Mouse (Mus musculus): ENCODE measurements around the gene Ctcf. TPM values are rescaled to one million over a fixed set of nuclear protein-coding genes. Genes with fewer than 3 reads are reported as not detected.

The Ctcf gene
- polyA plus RNA-seq, 1 experiment: 24.5 TPM

GRCm38 (mm10) chr8:105686551-105686950 lies 50.2 kb downstream of the Ctcf start:
- Histone ChIP-seq H3K27ac (ENCODE audit: insufficient read depth, low read length) (peak overlapping the region; percentile 93), H3K4me3 (ENCODE audit: extremely low read depth, insufficient read depth, insufficient read length) (peak overlapping the region; percentile 63; the same call in 1 of the 2 replicates), H3K36me3 (ENCODE audit: control insufficient read depth, insufficient read depth, low read length) (peaks cover 17% of the 10 kb centered on the region; the same call in 1 of the 2 replicates), H3K27me3 (ENCODE audit: control insufficient read depth, insufficient read depth, low read length) (no peaks in the 10 kb centered on the region), H3K4me1 (ENCODE audit: control insufficient read depth, insufficient read depth, insufficient read length) (no peaks in the 10 kb centered on the region; the same call in 1 of the 2 replicates)
- no peak for DNase-seq (ENCODE audit: low read depth in 1 of 2, low spot score in 2 of 2)
- 13% methylated on average over 6 of the region's 6 CpGs for WGBS
- no peak for TF ChIP-seq CTCF (IDR thresholded peaks at IDR 0.05; ENCODE audit: extremely low read depth, insufficient read depth, insufficient read length, insufficient replicate concordance)
- TF ChIP-seq POLR2A (IDR thresholded peaks at IDR 0.05; ENCODE audit: low read depth, low read length): no peak

- no peak for DNase-seq (ENCODE audit: low read depth in 1 of 2, low spot score in 2 of 2)
- Histone ChIP-seq H3K4me3 (ENCODE audit: extremely low read depth, insufficient read depth, insufficient read length) (no peak overlapping the region), H3K4me1 (ENCODE audit: control insufficient read depth, insufficient read depth, insufficient read length) (no peaks in the 10 kb centered on the region; the same call in 1 of the 2 replicates), H3K27ac (ENCODE audit: insufficient read depth, low read length) (no peak overlapping the region), H3K36me3 (ENCODE audit: control insufficient read depth, insufficient read depth, low read length) (peaks cover 20% of the 10 kb centered on the region), H3K27me3 (ENCODE audit: control insufficient read depth, insufficient read depth, low read length) (no peaks in the 10 kb centered on the region)
- TF ChIP-seq POLR2A (IDR thresholded peaks at IDR 0.05; ENCODE audit: low read depth, low read length) (no peak), CTCF (IDR thresholded peaks at IDR 0.05; ENCODE audit: extremely low read depth, insufficient read depth, insufficient read length, insufficient replicate concordance) (no peak)
- WGBS: 86% methylated on average over 8 of the region's 8 CpGs
Observed at GRCm38 (mm10) chr8:105687512-105687911, 51.1 kb downstream of the Ctcf start.

- TF ChIP-seq POLR2A (IDR thresholded peaks at IDR 0.05; ENCODE audit: low read depth, low read length): no peak
- no peak for TF ChIP-seq CTCF (IDR thresholded peaks at IDR 0.05; ENCODE audit: extremely low read depth, insufficient read depth, insufficient read length, insufficient replicate concordance)
- Histone ChIP-seq H3K27ac (ENCODE audit: insufficient read depth, low read length) (no peak overlapping the region), H3K27me3 (ENCODE audit: control insufficient read depth, insufficient read depth, low read length) (no peaks in the 10 kb centered on the region), H3K4me1 (ENCODE audit: control insufficient read depth, insufficient read depth, insufficient read length) (no peaks in the 10 kb centered on the region; the same call in 1 of the 2 replicates), H3K36me3 (ENCODE audit: control insufficient read depth, insufficient read depth, low read length) (peaks cover 25% of the 10 kb centered on the region), H3K4me3 (ENCODE audit: extremely low read depth, insufficient read depth, insufficient read length) (no peak overlapping the region)
- WGBS: 82% methylated on average over 14 of the region's 14 CpGs
- DNase-seq (ENCODE audit: low read depth in 1 of 2, low spot score in 2 of 2): no peak
Observed at GRCm38 (mm10) chr8:105688242-105688752, 51.9 kb downstream of the Ctcf start.

- no peaks in the 10 kb centered on the region for H3K27me3 ChIP-seq (ENCODE audit: control insufficient read depth, insufficient read depth, low read length)
- H3K36me3 ChIP-seq (ENCODE audit: control insufficient read depth, insufficient read depth, low read length): peaks cover 32% of the 10 kb centered on the region
- WGBS: 95% methylated on average over 35 of the region's 35 CpGs
- no peak for DNase-seq (ENCODE audit: low read depth in 1 of 2, low spot score in 2 of 2)
- no peak overlapping the region for H3K27ac ChIP-seq (ENCODE audit: insufficient read depth, low read length)
- no peak overlapping the region for H3K4me3 ChIP-seq (ENCODE audit: extremely low read depth, insufficient read depth, insufficient read length)
- TF ChIP-seq CTCF (IDR thresholded peaks at IDR 0.05; ENCODE audit: extremely low read depth, insufficient read depth, insufficient read length, insufficient replicate concordance): no peak
- TF ChIP-seq POLR2A (IDR thresholded peaks at IDR 0.05; ENCODE audit: low read depth, low read length): no peak
- H3K4me1 ChIP-seq (ENCODE audit: control insufficient read depth, insufficient read depth, insufficient read length): no peaks in the 10 kb centered on the region; the same call in 1 of the 2 replicates
Observed at GRCm38 (mm10) chr8:105689256-105689982, 53.1 kb downstream of the Ctcf start.

- 94% methylated on average over 9 of the region's 9 CpGs for WGBS
- Histone ChIP-seq H3K4me1 (ENCODE audit: control insufficient read depth, insufficient read depth, insufficient read length) (no peaks in the 10 kb centered on the region; the same call in 1 of the 2 replicates), H3K4me3 (ENCODE audit: extremely low read depth, insufficient read depth, insufficient read length) (no peak overlapping the region), H3K36me3 (ENCODE audit: control insufficient read depth, insufficient read depth, low read length) (peaks cover 33% of the 10 kb centered on the region), H3K27me3 (ENCODE audit: control insufficient read depth, insufficient read depth, low read length) (no peaks in the 10 kb centered on the region), H3K27ac (ENCODE audit: insufficient read depth, low read length) (no peak overlapping the region)
- TF ChIP-seq CTCF (IDR thresholded peaks at IDR 0.05; ENCODE audit: extremely low read depth, insufficient read depth, insufficient read length, insufficient replicate concordance) (no peak), POLR2A (IDR thresholded peaks at IDR 0.05; ENCODE audit: low read depth, low read length) (no peak)
- no peak for DNase-seq (ENCODE audit: low read depth in 1 of 2, low spot score in 2 of 2)
Observed at GRCm38 (mm10) chr8:105689983-105690360, 53.6 kb downstream of the Ctcf start.

GRCm38 (mm10) chr8:105690978-105691377 lies 54.6 kb downstream of the Ctcf start:
- no peak for DNase-seq (ENCODE audit: low read depth in 1 of 2, low spot score in 2 of 2)
- Histone ChIP-seq H3K27ac (ENCODE audit: insufficient read depth, low read length) (no peak overlapping the region), H3K4me3 (ENCODE audit: extremely low read depth, insufficient read depth, insufficient read length) (no peak overlapping the region), H3K4me1 (ENCODE audit: control insufficient read depth, insufficient read depth, insufficient read length) (no peaks in the 10 kb centered on the region; the same call in 1 of the 2 replicates), H3K36me3 (ENCODE audit: control insufficient read depth, insufficient read depth, low read length) (peaks cover 38% of the 10 kb centered on the region), H3K27me3 (ENCODE audit: control insufficient read depth, insufficient read depth, low read length) (no peaks in the 10 kb centered on the region)
- WGBS: 89% methylated on average over 14 of the region's 14 CpGs
- TF ChIP-seq CTCF (IDR thresholded peaks at IDR 0.05; ENCODE audit: extremely low read depth, insufficient read depth, insufficient read length, insufficient replicate concordance): no peak
- no peak for TF ChIP-seq POLR2A (IDR thresholded peaks at IDR 0.05; ENCODE audit: low read depth, low read length)
